Mouse (Mus musculus): ENCODE data around the gene Fam53b. TPM values are rescaled to one million over a fixed set of nuclear protein-coding genes. Genes with fewer than 3 reads are reported as not detected.
A peak's percentile ranks its signal among the peaks of the same experiment; 100 is the strongest.

The Fam53b gene
- polyA plus RNA-seq, 1 experiment from 2014 or later = 29.4 TPM

- Histone ChIP-seq H3K4me1 (ENCODE audit: control insufficient read depth, low read depth, low read length) (peaks cover 4% of the 10 kb centered on the region), H3K27me3 (ENCODE audit: control insufficient read depth, insufficient read depth, low read depth, low read length) (no peaks in the 10 kb centered on the region), H3K36me3 (ENCODE audit: control insufficient read depth, insufficient read depth) (no peaks in the 10 kb centered on the region), H3K9ac (ENCODE audit: low read depth, low read length) (no peak overlapping the region), H3K27ac (ENCODE audit: low read length) (no peak overlapping the region), H3K4me3 (ENCODE audit: low read depth, low read length) (no peak overlapping the region), H3K4me2 (ENCODE audit: low read depth, low read length) (no peak overlapping the region), H3K9me3 (replicated peaks; ENCODE audit: control insufficient read depth, low read length) (no peaks in the 10 kb centered on the region)
- peak; percentile 41; the same call in 1 of the 2 replicates for ATAC-seq (ENCODE audit: low read depth)
- 17% methylated on average over 3 of the region's 3 CpGs for WGBS (ENCODE audit: insufficient replicate concordance)
Measured at GRCm38 (mm10) chr7:132686515-132686914, 127.2 kb downstream of the Fam53b start.

- Histone ChIP-seq H3K4me2 (ENCODE audit: low read depth, low read length) (no peak overlapping the region), H3K4me1 (ENCODE audit: control insufficient read depth, low read depth, low read length) (peaks cover 4% of the 10 kb centered on the region), H3K9ac (ENCODE audit: low read depth, low read length) (no peak overlapping the region), H3K4me3 (ENCODE audit: low read depth, low read length) (no peak overlapping the region), H3K27me3 (ENCODE audit: control insufficient read depth, insufficient read depth, low read depth, low read length) (no peaks in the 10 kb centered on the region), H3K36me3 (ENCODE audit: control insufficient read depth, insufficient read depth) (no peaks in the 10 kb centered on the region), H3K9me3 (replicated peaks; ENCODE audit: control insufficient read depth, low read length) (no peaks in the 10 kb centered on the region), H3K27ac (ENCODE audit: low read length) (no peak overlapping the region)
- 76% methylated on average over 4 of the region's 4 CpGs for WGBS (ENCODE audit: insufficient replicate concordance)
- ATAC-seq (ENCODE audit: low read depth) = no peak
Measured at GRCm38 (mm10) chr7:132683923-132684322, 129.8 kb downstream of the Fam53b start.

- Histone ChIP-seq H3K9ac (ENCODE audit: low read depth, low read length) (no peak overlapping the region), H3K36me3 (ENCODE audit: control insufficient read depth, insufficient read depth) (no peaks in the 10 kb centered on the region), H3K4me1 (ENCODE audit: control insufficient read depth, low read depth, low read length) (peaks cover 4% of the 10 kb centered on the region), H3K4me2 (ENCODE audit: low read depth, low read length) (no peak overlapping the region), H3K9me3 (replicated peaks; ENCODE audit: control insufficient read depth, low read length) (no peaks in the 10 kb centered on the region), H3K27me3 (ENCODE audit: control insufficient read depth, insufficient read depth, low read depth, low read length) (no peaks in the 10 kb centered on the region), H3K4me3 (ENCODE audit: low read depth, low read length) (no peak overlapping the region), H3K27ac (ENCODE audit: low read length) (no peak overlapping the region)
- WGBS (ENCODE audit: insufficient replicate concordance) = 64% methylated on average over 3 of the region's 3 CpGs
- no peak for ATAC-seq (ENCODE audit: low read depth)
Measured at GRCm38 (mm10) chr7:132682901-132683300, 130.8 kb downstream of the Fam53b start.

GRCm38 (mm10) chr7:132682336-132682735 is 131.3 kb downstream of the Fam53b start:
- Histone ChIP-seq H3K27ac (ENCODE audit: low read length) (no peak overlapping the region), H3K9me3 (replicated peaks; ENCODE audit: control insufficient read depth, low read length) (no peaks in the 10 kb centered on the region), H3K4me1 (ENCODE audit: control insufficient read depth, low read depth, low read length) (peaks cover 4% of the 10 kb centered on the region), H3K4me2 (ENCODE audit: low read depth, low read length) (no peak overlapping the region), H3K9ac (ENCODE audit: low read depth, low read length) (no peak overlapping the region), H3K27me3 (ENCODE audit: control insufficient read depth, insufficient read depth, low read depth, low read length) (no peaks in the 10 kb centered on the region), H3K36me3 (ENCODE audit: control insufficient read depth, insufficient read depth) (no peaks in the 10 kb centered on the region), H3K4me3 (ENCODE audit: low read depth, low read length) (no peak overlapping the region)
- 82% methylated on average over 3 of the region's 3 CpGs for WGBS (ENCODE audit: insufficient replicate concordance)
- ATAC-seq (ENCODE audit: low read depth) = no peak

GRCm38 (mm10) chr7:132681831-132682230 is 131.9 kb downstream of the Fam53b start:
- Histone ChIP-seq H3K9ac (ENCODE audit: low read depth, low read length) (no peak overlapping the region), H3K27me3 (ENCODE audit: control insufficient read depth, insufficient read depth, low read depth, low read length) (no peaks in the 10 kb centered on the region), H3K4me1 (ENCODE audit: control insufficient read depth, low read depth, low read length) (peaks cover 4% of the 10 kb centered on the region), H3K4me3 (ENCODE audit: low read depth, low read length) (no peak overlapping the region), H3K9me3 (replicated peaks; ENCODE audit: control insufficient read depth, low read length) (no peaks in the 10 kb centered on the region), H3K27ac (ENCODE audit: low read length) (no peak overlapping the region), H3K36me3 (ENCODE audit: control insufficient read depth, insufficient read depth) (no peaks in the 10 kb centered on the region), H3K4me2 (ENCODE audit: low read depth, low read length) (no peak overlapping the region)
- WGBS (ENCODE audit: insufficient replicate concordance) = 76% methylated on average over 1 of the region's 1 CpGs
- no peak for ATAC-seq (ENCODE audit: low read depth)

GRCm38 (mm10) chr7:132681296-132681695 is 132.4 kb downstream of the Fam53b start:
- H3K9ac ChIP-seq (ENCODE audit: low read depth, low read length) = no peak overlapping the region
- H3K4me3 ChIP-seq (ENCODE audit: low read depth, low read length) = no peak overlapping the region
- no peaks in the 10 kb centered on the region for H3K9me3 ChIP-seq (replicated peaks; ENCODE audit: control insufficient read depth, low read length)
- 78% methylated on average over 11 of the region's 11 CpGs for WGBS (ENCODE audit: insufficient replicate concordance)
- H3K4me2 ChIP-seq (ENCODE audit: low read depth, low read length) = no peak overlapping the region
- H3K27me3 ChIP-seq (ENCODE audit: control insufficient read depth, insufficient read depth, low read depth, low read length) = no peaks in the 10 kb centered on the region
- no peak overlapping the region for H3K27ac ChIP-seq (ENCODE audit: low read length)
- H3K4me1 ChIP-seq (ENCODE audit: control insufficient read depth, low read depth, low read length) = no peaks in the 10 kb centered on the region; the same call in 1 of the 2 replicates
- no peak for ATAC-seq (ENCODE audit: low read depth)
- no peaks in the 10 kb centered on the region for H3K36me3 ChIP-seq (ENCODE audit: control insufficient read depth, insufficient read depth)

GRCm38 (mm10) chr7:132679549-132679948 is 134.1 kb downstream of the Fam53b start:
- Histone ChIP-seq H3K27ac (ENCODE audit: low read length) (no peak overlapping the region), H3K4me2 (ENCODE audit: low read depth, low read length) (no peak overlapping the region), H3K4me1 (ENCODE audit: control insufficient read depth, low read depth, low read length) (no peaks in the 10 kb centered on the region; the same call in 1 of the 2 replicates), H3K9ac (ENCODE audit: low read depth, low read length) (no peak overlapping the region), H3K9me3 (replicated peaks; ENCODE audit: control insufficient read depth, low read length) (no peaks in the 10 kb centered on the region), H3K27me3 (ENCODE audit: control insufficient read depth, insufficient read depth, low read depth, low read length) (no peaks in the 10 kb centered on the region), H3K4me3 (ENCODE audit: low read depth, low read length) (no peak overlapping the region), H3K36me3 (ENCODE audit: control insufficient read depth, insufficient read depth) (no peaks in the 10 kb centered on the region)
- WGBS (ENCODE audit: insufficient replicate concordance) = 31% methylated on average over 6 of the region's 6 CpGs
- no peak for ATAC-seq (ENCODE audit: low read depth)

GRCm38 (mm10) chr7:132679117-132679516 is 134.6 kb downstream of the Fam53b start:
- ATAC-seq (ENCODE audit: low read depth) = no peak
- no peaks in the 10 kb centered on the region; the same call in 1 of the 2 replicates for H3K4me1 ChIP-seq (ENCODE audit: control insufficient read depth, low read depth, low read length)
- no peaks in the 10 kb centered on the region for H3K27me3 ChIP-seq (ENCODE audit: control insufficient read depth, insufficient read depth, low read depth, low read length)
- WGBS (ENCODE audit: insufficient replicate concordance) = 36% methylated on average over 4 of the region's 4 CpGs
- no peaks in the 10 kb centered on the region for H3K9me3 ChIP-seq (replicated peaks; ENCODE audit: control insufficient read depth, low read length)
- H3K4me2 ChIP-seq (ENCODE audit: low read depth, low read length) = no peak overlapping the region
- H3K36me3 ChIP-seq (ENCODE audit: control insufficient read depth, insufficient read depth) = no peaks in the 10 kb centered on the region
- H3K27ac ChIP-seq (ENCODE audit: low read length) = no peak overlapping the region
- H3K9ac ChIP-seq (ENCODE audit: low read depth, low read length) = no peak overlapping the region
- H3K4me3 ChIP-seq (ENCODE audit: low read depth, low read length) = no peak overlapping the region

GRCm38 (mm10) chr7:132675922-132676321 is 137.8 kb downstream of the Fam53b start:
- Histone ChIP-seq H3K27ac (ENCODE audit: low read length) (no peak overlapping the region), H3K27me3 (ENCODE audit: control insufficient read depth, insufficient read depth, low read depth, low read length) (no peaks in the 10 kb centered on the region), H3K4me1 (ENCODE audit: control insufficient read depth, low read depth, low read length) (no peaks in the 10 kb centered on the region; the same call in 1 of the 2 replicates), H3K9me3 (replicated peaks; ENCODE audit: control insufficient read depth, low read length) (no peaks in the 10 kb centered on the region), H3K4me2 (ENCODE audit: low read depth, low read length) (no peak overlapping the region), H3K9ac (ENCODE audit: low read depth, low read length) (no peak overlapping the region), H3K36me3 (ENCODE audit: control insufficient read depth, insufficient read depth) (no peaks in the 10 kb centered on the region), H3K4me3 (ENCODE audit: low read depth, low read length) (no peak overlapping the region)
- 57% methylated on average over 2 of the region's 2 CpGs for WGBS (ENCODE audit: insufficient replicate concordance)
- no peak for ATAC-seq (ENCODE audit: low read depth)

All from liver, embryonic 16.5 days (tissue).